Mouse (Mus musculus) megakaryocyte, embryonic 14.5 days (primary cell): ENCODE measurements around the gene Zfp609. TPM values are rescaled to one million over a fixed set of nuclear protein-coding genes. Genes with fewer than 3 reads are reported as not detected.

ENCODE experiments used
- H3K27me3 ChIP-seq: replicated peaks from 2 replicates; pipeline ENCODE3; 2012; ENCODE audit warnings: inconsistent platforms
- H3K36me3 ChIP-seq: replicated peaks from 2 replicates; pipeline ENCODE3; 2012; ENCODE audit warnings: low read length, inconsistent platforms, mixed read lengths
- H3K4me1 ChIP-seq: 2 replicates; pipeline ENCODE4 v1.6.1; 2012; ENCODE audit warnings: inconsistent platforms
- H3K4me3 ChIP-seq: replicated peaks from 2 replicates; pipeline ENCODE3; 2012; ENCODE audit warnings: moderate library complexity, mild to moderate bottlenecking, inconsistent platforms
- H3K9me3 ChIP-seq: 2 replicates; pipeline ENCODE4 v1.6.1; 2012; ENCODE audit warnings: inconsistent platforms
- FLI1 ChIP-seq: IDR thresholded peaks from 2 replicates; pipeline ENCODE4 v1.6.1; 2012; ENCODE audit warnings: low read length, inconsistent platforms, mixed read lengths
- GATA1 ChIP-seq: IDR thresholded peaks from 3 replicates; pipeline ENCODE4 v1.6.1; 2012; ENCODE audit warnings: mixed read lengths, low read length, inconsistent platforms, borderline replicate concordance
- polyA plus RNA-seq: library from polyadenylated mRNA; stranded (reverse); fragments of >175 nt; gene quantifications from 2 replicates; pipeline ENCODE4 v1.2.3, GENCODE M21; 2012; ENCODE audit warnings: low replicate concordance; ENCODE audit not compliant: insufficient read depth

Zfp609 gene
- polyA plus RNA-seq, 1 experiment: 15.5 TPM

DNA sequence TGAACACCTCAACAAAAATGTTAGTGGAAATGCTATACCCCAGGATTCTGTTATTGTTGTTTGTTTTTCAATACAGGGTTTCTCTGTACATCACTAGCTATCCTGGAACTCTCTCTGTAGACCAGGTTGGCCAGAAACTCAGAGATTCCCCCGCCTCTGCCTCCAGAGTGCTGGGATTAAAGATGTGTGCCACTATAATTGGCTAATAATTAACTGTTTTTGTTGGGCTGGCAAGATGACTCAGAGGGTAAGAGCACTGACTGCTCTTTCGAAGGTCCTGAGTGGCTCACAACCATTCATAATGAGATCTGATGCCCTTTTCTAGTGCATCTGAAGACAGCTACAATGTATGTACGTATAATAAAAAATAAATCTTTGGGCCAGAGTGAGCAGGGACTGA lies 92.4 kb downstream of the Zfp609 start:
- Histone ChIP-seq H3K4me3 (no peak overlapping the region), H3K36me3 (peaks cover 30% of the 10 kb centered on the region), H3K4me1 (0 out of 2 replicates have a peak, but pooled peaks cover 2% of the 10 kb centered on the region), H3K27me3 (no peaks in the 10 kb centered on the region), H3K9me3 (no peaks in the 10 kb centered on the region)
- TF ChIP-seq GATA1 (no peak), FLI1 (no peak)

DNA sequence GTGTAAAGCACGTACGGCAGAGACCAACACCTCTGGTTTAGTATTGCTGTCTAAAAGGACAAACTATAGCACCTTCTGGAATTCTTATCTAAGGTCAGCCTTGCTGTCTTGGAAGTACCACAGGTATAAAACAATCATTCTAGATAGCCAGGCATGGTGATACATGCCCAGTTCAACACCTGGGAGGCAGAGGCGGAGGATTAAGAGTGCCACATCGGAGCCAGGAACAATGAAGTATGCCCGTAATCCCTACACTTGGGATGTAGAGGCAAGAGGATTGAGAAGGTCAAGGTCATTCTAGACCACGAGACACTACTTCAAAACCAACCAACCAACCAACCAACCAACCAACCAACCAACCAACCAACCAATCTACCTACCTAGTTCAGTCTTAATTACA lies 98.8 kb downstream of the Zfp609 start:
- H3K4me3 ChIP-seq: no peak overlapping the region
- peaks cover 28% of the 10 kb centered on the region for H3K4me1 ChIP-seq
- H3K27me3 ChIP-seq: no peaks in the 10 kb centered on the region
- TF ChIP-seq FLI1 (no peak), GATA1 (no peak)
- H3K9me3 ChIP-seq: no peaks in the 10 kb centered on the region
- peaks cover 35% of the 10 kb centered on the region for H3K36me3 ChIP-seq

DNA sequence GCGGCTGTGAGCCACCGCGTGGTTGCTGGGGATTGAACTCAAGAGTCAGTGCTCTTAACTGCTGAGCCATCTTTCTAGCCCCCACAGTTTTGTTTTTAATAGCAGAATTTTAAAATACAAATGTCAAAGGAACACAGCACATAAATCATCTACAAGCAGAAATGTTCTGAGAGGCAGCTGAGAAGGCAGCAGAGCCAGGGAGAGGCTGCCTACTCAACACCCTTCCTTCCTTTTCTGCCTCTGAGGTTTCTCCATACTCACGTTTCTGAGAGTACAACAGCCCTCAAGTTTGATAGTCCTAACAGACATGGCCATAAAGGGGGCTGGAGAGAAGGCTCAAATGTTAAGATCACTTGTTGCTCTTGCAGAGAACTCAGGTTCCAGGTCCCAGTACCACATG lies 99.9 kb downstream of the Zfp609 start:
- Histone ChIP-seq H3K9me3 (no peaks in the 10 kb centered on the region), H3K36me3 (peaks cover 31% of the 10 kb centered on the region), H3K4me1 (peaks cover 30% of the 10 kb centered on the region), H3K4me3 (no peak overlapping the region), H3K27me3 (no peaks in the 10 kb centered on the region)
- TF ChIP-seq GATA1 (no peak), FLI1 (no peak)

DNA sequence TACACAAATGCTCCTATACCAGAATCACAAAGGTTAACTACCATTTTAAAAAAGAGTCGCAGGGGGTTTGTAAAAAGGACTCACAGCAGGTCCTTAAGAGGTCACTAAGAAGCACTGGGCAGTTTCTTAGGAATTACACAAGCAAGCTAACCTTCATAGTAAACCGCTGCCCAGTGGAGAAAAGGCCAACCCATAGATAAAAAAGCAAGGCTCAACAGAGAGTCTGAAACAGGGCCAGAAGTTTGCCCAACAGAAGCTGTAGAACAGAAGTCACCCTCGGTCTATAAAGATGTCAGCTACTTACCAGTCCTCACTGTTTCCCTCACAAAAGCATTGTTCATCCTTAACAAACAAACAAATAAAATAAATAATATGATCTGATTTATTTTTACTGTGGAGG lies 100.9 kb downstream of the Zfp609 start:
- Histone ChIP-seq H3K9me3 (no peaks in the 10 kb centered on the region), H3K4me3 (no peak overlapping the region), H3K27me3 (no peaks in the 10 kb centered on the region), H3K4me1 (peaks cover 36% of the 10 kb centered on the region), H3K36me3 (peaks cover 30% of the 10 kb centered on the region)
- no peak for TF ChIP-seq GATA1
- no peak for TF ChIP-seq FLI1

DNA sequence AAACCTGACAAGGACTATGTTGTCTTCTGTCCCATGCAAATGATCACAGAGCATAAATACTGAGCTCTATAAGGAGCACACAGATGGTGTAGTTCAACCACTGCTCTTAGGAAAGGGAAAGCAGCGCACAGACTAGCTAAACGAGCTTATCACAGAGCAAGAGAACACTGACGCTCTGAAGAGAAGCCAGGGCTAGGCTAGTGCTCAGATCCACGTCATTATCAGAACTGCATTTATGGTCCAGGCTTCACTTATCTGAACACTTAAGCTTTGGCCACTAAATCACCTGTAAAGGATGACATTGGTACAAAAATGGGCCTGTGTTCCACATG lies 102.1 kb downstream of the Zfp609 start:
- Histone ChIP-seq H3K9me3 (no peaks in the 10 kb centered on the region), H3K36me3 (peaks cover 23% of the 10 kb centered on the region), H3K27me3 (no peaks in the 10 kb centered on the region), H3K4me3 (no peak overlapping the region), H3K4me1 (peaks cover 43% of the 10 kb centered on the region)
- TF ChIP-seq GATA1 (no peak), FLI1 (no peak)

DNA sequence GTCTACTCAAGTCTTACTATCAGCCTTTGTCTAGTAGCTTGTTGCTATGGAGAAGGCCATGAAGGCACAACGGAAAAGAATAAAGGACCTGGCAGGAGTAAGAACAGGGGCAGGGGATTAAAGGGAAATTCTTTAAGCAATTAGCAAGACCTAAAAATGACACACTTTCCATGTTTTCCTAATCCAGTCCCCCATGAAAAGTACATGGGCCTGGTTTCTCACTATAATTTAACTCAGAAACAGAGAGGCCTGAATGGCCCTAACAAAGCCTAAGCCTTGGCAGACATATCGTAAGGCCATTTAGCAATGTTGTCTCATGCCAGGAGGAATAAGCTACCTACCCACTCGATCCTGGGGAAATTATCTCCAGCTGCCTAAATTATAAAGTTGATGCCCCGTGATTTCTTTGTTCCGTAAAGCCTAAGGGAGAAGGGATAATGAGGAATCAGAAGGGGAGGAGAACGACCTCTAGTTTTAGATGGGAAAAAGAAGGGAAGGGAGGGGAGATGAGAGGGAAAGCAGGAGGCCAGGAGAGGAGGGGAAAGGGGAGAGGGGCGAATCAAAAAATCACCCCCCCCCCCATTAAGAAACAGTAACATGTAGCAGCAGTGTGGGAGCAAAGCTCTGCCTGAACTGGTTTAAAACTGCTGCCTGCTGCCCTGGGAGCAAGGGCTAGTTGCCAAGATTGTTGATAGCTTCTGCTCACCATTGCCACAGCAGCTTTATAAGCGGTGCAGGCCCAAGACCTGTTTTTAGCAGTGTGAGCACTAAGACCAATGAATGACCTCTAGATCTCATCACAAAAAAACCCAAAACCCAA lies 102.7 kb downstream of the Zfp609 start:
- H3K9me3 ChIP-seq: no peaks in the 10 kb centered on the region
- H3K4me1 ChIP-seq: peaks cover 48% of the 10 kb centered on the region
- H3K27me3 ChIP-seq: no peaks in the 10 kb centered on the region
- no peak overlapping the region for H3K4me3 ChIP-seq
- peaks cover 18% of the 10 kb centered on the region for H3K36me3 ChIP-seq
- TF ChIP-seq FLI1 (no peak), GATA1 (no peak)

DNA sequence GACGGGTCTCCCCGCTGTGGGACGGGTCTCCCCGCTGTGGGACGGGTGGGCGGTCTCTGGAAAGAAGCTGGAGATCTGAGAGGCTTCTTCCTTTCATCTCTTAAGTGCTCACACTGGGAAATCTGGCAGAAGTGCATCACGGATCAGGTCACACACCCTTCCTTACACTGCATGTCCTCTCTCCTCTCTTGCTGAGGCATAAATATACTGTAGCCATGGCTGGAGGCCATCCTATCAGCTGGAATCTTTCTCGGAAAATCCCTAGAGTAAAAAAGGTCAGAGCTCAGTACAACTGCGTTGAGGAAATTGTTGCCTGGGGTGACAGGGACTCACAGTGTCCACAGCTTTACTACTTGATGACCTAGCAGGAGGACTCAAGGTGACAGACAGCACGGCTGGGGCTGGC lies 106.2 kb downstream of the Zfp609 start:
- TF ChIP-seq FLI1 (no peak), GATA1 (no peak)
- H3K27me3 ChIP-seq: no peaks in the 10 kb centered on the region
- H3K4me1 ChIP-seq: peaks cover 49% of the 10 kb centered on the region
- H3K36me3 ChIP-seq: peaks cover 8% of the 10 kb centered on the region
- no peaks in the 10 kb centered on the region for H3K9me3 ChIP-seq
- H3K4me3 ChIP-seq: no peak overlapping the region

DNA sequence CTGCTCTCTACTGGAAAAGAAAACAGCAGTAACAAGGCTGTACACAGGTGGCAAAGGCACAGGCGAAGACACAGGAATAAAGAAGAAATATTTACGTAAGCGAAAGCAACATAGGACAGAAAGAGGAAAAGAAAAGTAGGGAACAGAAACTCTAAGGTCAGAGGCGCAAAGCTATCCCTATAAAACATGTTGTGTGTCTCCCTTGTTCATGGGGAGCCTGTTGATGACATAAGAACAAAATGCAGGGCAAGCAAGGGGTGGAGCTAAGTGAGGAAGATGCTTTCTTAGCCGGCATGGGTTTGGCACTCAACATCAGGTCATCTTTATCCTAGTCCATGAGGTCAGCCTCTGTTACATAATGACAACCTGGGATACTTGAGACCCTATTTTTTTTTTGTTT lies 109.2 kb downstream of the Zfp609 start:
- H3K36me3 ChIP-seq: peaks cover 8% of the 10 kb centered on the region
- TF ChIP-seq FLI1 (no peak), GATA1 (no peak)
- H3K4me1 ChIP-seq: peaks cover 38% of the 10 kb centered on the region
- H3K27me3 ChIP-seq: no peaks in the 10 kb centered on the region
- no peak overlapping the region for H3K4me3 ChIP-seq
- no peaks in the 10 kb centered on the region for H3K9me3 ChIP-seq

DNA sequence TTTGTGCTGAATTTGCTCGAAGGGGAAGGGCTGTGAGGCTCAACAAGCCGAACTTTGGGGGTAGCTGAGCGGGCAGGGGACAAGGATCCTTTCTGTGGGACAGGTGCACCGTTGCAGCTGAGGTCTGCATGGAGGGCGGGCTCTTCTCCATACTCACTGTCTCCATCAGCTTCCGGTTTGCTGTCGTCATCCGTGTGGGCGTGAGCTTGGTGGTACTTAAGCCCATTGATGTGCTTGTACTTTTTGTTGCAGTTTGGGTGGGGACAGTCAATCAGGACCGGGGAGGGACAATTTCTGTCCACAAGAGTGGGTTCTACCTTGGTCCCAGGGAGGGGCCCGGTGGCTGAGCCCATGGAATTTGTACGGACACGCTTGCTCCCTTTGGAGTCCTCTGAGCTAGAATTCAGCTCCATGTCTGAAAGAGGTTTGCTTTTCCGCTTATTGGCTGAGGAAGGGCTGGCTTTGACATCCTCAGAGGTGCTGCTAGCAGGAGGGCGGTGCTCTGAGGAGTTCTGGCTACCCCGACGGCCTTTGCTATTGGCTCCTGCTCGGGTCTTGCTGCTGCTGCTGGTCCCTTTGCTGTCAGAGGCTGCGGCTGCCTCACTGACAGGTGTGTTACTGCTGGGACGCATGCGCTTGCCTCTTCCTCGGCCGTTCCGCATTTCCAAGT lies 123.3 kb downstream of the Zfp609 start:
- Histone ChIP-seq H3K4me3 (no peak overlapping the region), H3K27me3 (no peaks in the 10 kb centered on the region), H3K9me3 (no peaks in the 10 kb centered on the region), H3K36me3 (peaks cover 83% of the 10 kb centered on the region), H3K4me1 (peaks cover 28% of the 10 kb centered on the region)
- TF ChIP-seq GATA1: no peak
- TF ChIP-seq FLI1: no peak

DNA sequence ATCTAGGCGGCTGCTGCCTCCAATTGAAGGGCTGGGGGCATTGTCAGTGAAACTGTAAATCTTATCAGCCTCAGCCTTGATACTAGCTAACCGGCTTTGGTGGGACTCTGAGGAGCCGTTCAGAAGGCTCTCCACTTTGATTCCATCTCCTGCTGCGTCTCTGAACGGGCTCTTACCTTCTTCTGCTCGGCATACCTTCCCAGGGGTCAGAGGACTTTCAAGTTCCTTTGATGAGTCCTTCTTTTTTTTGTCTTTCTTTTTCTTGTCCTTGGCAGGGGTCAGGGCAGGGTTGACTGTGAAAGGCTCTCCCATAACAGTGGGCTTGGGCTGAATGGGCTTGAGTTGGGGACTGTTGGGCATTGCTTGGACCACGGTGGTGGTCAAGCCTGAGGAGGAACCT lies 124.1 kb downstream of the Zfp609 start:
- no peaks in the 10 kb centered on the region for H3K27me3 ChIP-seq
- no peaks in the 10 kb centered on the region for H3K9me3 ChIP-seq
- H3K36me3 ChIP-seq: peaks cover 87% of the 10 kb centered on the region
- TF ChIP-seq GATA1: no peak
- no peak for TF ChIP-seq FLI1
- peaks cover 28% of the 10 kb centered on the region for H3K4me1 ChIP-seq
- H3K4me3 ChIP-seq: no peak overlapping the region

DNA sequence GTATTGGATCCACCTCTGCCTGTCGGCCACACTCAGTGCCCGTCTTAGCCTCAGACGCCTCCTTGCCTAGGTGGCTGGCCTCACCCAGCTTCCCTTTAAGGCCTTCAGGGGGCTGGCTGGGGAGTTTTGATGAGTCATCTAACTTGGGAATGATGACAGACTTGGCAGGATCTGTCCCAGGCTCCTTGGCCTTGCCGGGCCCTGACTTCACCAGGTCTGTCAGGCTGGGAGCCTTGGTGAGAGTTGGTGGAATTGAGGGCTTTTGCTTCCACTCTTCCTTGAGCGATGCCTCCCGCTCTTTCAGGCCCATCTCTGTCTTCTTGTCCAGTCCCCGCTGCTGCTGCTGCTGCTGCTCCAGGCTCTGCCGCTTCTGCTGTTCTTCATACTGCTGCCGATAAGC lies 125.1 kb downstream of the Zfp609 start:
- H3K27me3 ChIP-seq: no peaks in the 10 kb centered on the region
- H3K9me3 ChIP-seq: no peaks in the 10 kb centered on the region
- H3K4me3 ChIP-seq: no peak overlapping the region
- peaks cover 29% of the 10 kb centered on the region for H3K4me1 ChIP-seq
- TF ChIP-seq FLI1: no peak
- TF ChIP-seq GATA1: no peak
- H3K36me3 ChIP-seq: peaks cover 95% of the 10 kb centered on the region
